Mouse (Mus musculus) right cerebral cortex, postnatal 36 days (tissue): ENCODE data around the gene Myo16.
A peak's percentile ranks its signal among the peaks of the same experiment; 100 is the strongest.

Experiments used
- DNase-seq, 2 experiments: peaks; one replicate each; pipeline ENCODE4 v3.0.0; 2022; ENCODE audit warnings: low spot score in 2 of 2, mixed read lengths in 1 of 2

The Myo16 gene

GRCm38 (mm10) chr8:10472371-10472770, 318.7 kb downstream of the Myo16 start:
- DNase-seq = no peak

DNA sequence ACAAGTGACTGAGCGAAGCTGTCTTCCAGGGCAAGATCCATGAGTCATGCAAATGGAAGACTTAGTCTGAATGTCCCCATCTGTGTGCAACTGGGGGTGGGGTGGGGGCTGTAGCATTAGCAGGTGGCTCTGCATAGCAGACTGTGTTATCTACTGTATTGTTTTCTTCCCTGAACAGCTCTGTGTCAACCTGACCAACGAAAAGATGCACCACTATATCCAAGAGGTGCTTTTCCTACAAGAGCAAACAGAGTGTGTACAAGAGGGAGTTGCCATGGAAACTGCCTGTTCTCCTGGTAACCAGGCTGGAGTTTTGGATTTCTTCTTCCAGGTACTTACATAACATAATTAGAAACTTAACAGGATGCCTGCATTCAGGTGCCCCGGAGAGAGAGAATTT, 320.7 kb downstream of the Myo16 start:
- peak in 1 of 2 experiments; percentile 42 for DNase-seq

GRCm38 (mm10) chr8:10479059-10479458, 325.3 kb downstream of the Myo16 start:
- DNase-seq = no peak

DNA sequence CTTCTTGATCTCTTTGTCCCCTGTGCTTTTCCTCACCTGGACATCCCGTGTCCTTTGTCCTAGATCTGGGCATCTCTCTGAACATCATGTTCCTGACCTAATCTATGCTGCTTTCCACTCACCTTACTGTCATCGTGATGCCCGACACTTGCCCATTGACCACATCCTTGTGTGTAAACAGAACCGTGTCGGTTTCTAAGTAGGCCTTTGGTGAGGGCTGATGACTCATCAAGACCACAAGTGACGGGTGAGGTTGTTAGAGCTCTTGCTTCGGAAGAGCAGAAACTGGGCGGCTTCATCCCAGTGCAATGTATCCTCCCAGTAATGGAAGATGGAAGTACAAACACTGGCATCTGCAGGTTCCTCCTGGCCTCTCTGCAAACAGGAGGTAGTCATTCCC, 327.1 kb downstream of the Myo16 start:
- DNase-seq = no peak

DNA sequence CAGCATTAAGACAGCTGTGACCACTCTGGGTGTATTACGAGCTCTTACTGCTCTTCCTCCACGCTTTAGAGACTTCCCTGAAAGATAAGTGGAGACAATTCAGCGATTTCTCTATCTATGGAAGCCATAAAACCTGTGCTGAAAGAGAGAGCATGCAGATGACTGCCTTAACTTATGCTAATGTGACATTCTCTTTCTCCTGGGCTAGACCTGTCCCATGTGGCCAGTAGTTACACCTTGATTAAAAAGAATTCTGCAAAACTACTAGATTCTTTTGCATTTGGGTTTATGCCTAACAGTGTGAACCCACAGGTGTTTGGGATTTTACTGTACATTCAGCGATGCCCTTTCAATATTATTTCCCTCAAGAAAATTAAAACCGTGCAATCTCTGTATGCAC, 328.4 kb downstream of the Myo16 start:
- DNase-seq = no peak

DNA sequence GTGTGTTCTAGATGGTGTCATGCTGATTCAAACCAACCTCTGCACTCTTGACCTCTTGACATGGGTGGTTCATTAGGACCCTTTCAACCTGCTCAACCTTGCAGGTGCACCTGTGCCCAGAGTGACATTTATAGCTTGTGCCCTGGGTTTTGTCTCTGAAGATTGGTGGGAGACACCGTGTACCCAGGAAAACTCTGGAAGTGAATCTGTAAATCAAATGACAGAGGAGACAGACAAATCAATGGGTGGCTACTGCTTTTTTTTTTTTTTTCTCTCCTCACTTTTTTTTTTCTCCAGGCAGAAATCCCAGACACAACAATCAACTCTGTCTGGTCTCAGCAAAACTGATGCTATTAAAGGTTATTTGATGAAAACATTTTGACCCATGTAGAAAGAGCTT, 329.2 kb downstream of the Myo16 start:
- DNase-seq = no peak

DNA sequence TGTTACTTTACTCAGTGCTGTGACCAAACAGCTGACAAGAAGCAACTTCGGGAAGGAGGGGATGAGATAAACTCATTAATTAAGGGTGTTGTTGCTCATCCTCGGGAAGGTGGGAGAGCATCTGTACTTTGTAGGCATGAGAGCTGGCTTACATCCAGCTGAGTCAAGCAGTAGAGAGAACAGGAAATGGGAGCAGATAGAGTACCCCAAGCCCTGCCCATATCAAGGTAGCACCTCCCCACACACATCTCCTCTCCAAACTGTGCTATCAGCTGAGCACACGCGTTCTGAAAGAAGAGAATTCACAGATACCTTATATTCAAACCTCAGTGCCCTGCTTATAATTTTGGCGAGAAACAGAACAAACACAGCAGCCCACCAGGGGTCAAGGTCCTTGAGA, 330.1 kb downstream of the Myo16 start:
- no peak for DNase-seq

- DNase-seq = no peak
Observed at GRCm38 (mm10) chr8:10489738-10490419, 336.2 kb downstream of the Myo16 start.

DNA sequence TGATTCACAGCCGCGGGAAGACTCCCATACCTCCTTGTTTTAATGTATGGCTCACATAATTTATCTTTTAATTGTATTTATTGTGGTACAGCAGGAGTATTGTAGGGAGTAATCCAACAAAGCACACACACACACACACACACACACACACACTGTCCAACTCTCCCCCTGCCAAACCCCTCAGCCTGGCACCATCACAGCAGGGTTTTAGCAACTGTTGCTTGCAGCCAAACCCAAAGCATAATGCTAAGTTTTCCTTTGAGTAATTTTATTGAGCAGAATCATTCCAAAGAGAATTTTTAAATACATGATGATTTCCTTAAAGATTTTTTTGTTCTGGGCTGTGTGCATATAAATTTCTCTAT, 336.7 kb downstream of the Myo16 start:
- no peak for DNase-seq

GRCm38 (mm10) chr8:10490874-10491273, 337.2 kb downstream of the Myo16 start:
- no peak for DNase-seq

GRCm38 (mm10) chr8:10499846-10500245, 346.1 kb downstream of the Myo16 start:
- DNase-seq = no peak

DNA sequence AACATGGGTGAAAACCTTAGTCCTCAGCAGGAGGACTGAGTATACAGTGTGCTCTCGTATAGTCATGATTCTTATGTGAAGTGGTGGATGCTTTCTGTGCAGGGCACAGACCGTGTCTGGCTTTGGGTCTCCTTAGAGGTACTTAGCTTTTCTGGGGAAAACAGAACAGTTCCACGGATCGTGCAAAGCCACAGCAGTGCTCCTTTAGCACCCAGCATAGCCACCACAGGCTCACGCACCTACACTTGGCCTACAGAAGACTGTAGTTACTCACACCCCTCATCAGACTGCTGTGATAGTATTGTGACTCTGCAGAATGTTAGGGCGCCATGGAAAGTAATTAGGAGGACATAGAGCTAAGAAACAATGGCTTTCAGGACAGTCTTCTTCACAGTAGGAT, 346.8 kb downstream of the Myo16 start:
- DNase-seq = no peak

DNA sequence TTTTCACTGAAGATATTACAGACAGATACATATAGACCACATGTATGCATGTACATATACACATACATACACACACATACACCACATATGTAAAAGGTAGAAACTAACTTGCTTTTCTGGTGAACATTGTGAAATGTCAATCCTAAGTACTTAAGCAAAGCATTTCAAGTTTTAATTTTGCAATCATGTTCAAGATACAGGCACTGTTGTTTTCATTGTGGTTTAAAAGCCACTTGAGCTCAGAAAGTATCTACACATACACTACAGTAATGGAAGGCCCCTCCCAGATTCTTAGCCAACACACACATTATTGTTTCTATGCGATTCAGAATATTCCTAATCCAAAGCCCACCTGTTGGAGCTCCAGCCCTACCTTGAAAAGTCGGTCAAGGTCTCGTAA, 348.0 kb downstream of the Myo16 start:
- no peak for DNase-seq

GRCm38 (mm10) chr8:10512105-10512504, 358.4 kb downstream of the Myo16 start:
- no peak for DNase-seq

DNA sequence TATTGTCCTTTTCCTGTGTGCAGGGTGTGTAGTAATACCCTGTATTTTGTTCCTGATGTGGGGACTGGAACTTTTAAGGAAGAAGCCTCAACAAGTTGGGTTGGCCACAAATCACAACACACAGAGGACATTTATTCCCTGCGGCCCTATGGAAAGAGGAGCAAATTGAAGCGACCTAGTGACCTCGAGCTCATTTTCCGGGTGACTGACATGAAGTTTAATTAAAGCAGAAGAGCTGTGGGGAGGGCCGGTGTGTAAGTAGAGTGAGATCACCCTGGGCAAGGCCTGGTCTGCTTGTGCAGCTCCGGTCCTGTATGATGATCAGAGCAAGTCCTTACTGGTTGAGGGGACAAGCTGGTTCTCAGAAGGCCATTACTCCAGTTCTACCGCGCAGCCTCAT, 363.7 kb downstream of the Myo16 start:
- DNase-seq = no peak

GRCm38 (mm10) chr8:10519276-10519675, 365.6 kb downstream of the Myo16 start:
- no peak for DNase-seq

GRCm38 (mm10) chr8:10521463-10521862, 367.8 kb downstream of the Myo16 start:
- DNase-seq = no peak

DNA sequence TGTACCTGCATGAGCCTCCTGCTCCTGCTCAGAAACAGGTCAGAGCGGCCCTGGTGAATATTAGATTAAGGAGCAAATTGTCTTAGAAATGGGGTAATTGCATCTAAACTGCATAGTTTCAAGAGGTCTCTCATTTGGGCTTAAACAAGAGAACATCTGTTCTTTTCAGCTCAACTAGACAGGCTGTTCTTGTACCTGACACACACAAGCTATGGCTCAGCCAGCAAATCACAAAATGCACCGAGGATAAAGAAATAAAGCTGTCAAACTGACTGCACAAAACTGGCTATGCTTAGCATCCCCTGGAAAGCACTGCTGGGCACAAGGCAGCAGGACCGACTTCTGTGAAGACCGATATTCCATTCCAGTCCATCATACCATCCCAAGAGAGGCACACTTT, 372.0 kb downstream of the Myo16 start:
- no peak for DNase-seq

DNA sequence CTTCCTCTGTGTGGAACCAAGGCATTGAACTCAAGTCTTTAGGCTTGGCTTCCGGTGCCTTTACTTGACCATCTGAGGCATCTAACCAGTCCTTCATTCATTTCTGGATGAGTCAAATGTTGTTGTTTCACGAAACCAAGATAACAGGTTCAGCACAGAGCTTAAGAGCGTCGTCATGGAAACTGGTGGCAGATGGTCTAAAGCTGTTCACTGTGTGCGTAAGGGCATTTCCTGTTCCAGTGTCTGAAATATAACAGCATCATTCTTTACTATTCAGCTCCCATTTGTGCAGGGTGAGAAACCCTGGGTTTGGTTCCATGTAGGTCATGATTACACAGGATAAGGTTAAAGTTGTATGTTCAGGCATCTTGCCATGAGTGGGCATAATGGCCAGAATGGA, 372.9 kb downstream of the Myo16 start:
- DNase-seq = peak in 1 of 2 experiments; percentile 36

- DNase-seq = peak; percentile 78 to 84
Observed at GRCm38 (mm10) chr8:10534619-10535286, 381.0 kb downstream of the Myo16 start.

GRCm38 (mm10) chr8:10538319-10538718, 384.6 kb downstream of the Myo16 start:
- peak; percentile 18 to 54 for DNase-seq

- no peak for DNase-seq
Observed at GRCm38 (mm10) chr8:10539665-10540064, 386.0 kb downstream of the Myo16 start.

DNA sequence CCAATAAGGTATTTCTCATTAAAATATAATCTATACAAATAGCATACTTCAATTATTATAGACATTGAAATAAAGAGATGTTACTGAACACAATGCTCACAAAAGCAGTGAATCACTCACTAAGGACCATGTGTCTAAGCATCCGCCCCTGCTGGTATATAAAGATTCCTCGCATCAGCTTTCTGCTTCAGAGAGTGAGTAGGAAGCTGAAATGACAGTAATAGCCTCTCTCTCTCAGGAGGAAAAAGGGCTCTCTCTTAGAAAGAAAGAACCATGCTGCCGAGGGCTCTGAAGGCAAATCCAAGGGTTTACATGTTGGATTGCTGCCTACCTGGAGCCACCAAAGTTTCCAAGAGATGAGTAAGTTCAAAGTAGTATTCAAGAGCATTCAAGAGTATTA, 392.2 kb downstream of the Myo16 start:
- peak; percentile 44 to 69 for DNase-seq

- peak; percentile 15 to 75 for DNase-seq
Observed at GRCm38 (mm10) chr8:10546519-10546918, 392.8 kb downstream of the Myo16 start.
